Mouse (Mus musculus): ENCODE measurements around the gene Nr1h2.

Gene Nr1h2

GRCm38 (mm10) chr7:44553826-44554225, at the start of gene Nr1h2:
Gene Nr1h2 (minus strand): TSS chr7:44553951.
- DNase-seq (ENCODE audit: low spot score), result peak; percentile 92

- DNase-seq (ENCODE audit: low spot score), result no peak
Observed at GRCm38 (mm10) chr7:44603186-44603855, 49.6 kb upstream of the Nr1h2 start.

- DNase-seq (ENCODE audit: low spot score), result no peak
Observed at GRCm38 (mm10) chr7:44602443-44602842, 48.7 kb upstream of the Nr1h2 start.

GRCm38 (mm10) chr7:44601646-44602045, 47.9 kb upstream of the Nr1h2 start:
- DNase-seq (ENCODE audit: low spot score), result no peak

DNA sequence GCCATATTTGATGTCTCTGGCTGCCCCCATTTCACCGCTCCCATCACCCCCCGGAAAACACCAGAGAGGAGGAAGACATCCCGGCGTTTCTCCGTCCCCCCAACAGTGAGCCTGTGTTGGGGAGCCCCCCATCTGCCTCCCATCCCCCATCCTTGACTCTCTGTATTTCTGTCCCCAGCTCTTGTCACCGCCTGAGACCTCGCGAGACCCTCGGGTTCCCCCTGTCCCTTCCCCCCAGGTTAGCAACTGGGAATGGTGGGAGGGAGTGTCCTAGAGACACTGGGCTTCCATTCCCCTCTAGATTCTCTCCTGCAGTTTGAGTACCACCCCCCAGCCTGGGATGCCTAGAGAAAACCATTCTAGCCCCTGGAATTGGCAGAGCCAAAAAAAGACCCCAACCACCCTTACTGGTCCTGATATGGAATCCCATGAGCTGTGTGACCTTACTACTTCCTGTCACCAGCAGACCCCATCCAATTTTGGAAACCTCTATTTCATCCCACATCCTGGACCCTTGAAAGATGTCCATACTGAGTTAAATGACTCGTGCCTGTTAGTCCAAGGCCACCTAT, 47.0 kb upstream of the Nr1h2 start:
- no peak for DNase-seq (ENCODE audit: low spot score)

- DNase-seq (ENCODE audit: low spot score), result no peak
Observed at GRCm38 (mm10) chr7:44598336-44598735, 44.6 kb upstream of the Nr1h2 start.

GRCm38 (mm10) chr7:44597666-44598065, 43.9 kb upstream of the Nr1h2 start:
- no peak for DNase-seq (ENCODE audit: low spot score)

- no peak for DNase-seq (ENCODE audit: low spot score)
Observed at GRCm38 (mm10) chr7:44596996-44597538, 43.3 kb upstream of the Nr1h2 start.

DNA sequence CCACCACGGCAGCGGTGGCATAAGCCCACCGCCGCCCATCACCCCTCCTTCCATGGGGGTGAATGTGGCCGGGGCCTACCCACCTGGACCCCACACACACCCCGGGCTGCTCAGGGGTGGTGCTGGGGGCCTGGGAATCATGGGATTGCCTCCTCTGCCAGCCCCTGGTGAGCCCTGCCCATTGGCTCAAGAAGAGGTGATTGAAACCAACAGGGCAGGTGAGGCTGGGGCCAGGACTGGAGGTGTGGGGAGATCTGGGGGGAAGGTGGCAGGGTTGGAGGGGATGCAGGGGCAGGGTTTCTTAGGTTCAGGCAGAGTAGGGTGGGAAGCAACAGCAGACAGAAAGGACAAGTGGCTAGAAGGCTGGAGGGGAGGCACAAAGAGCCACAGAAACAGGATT, 42.3 kb upstream of the Nr1h2 start:
- DNase-seq (ENCODE audit: low spot score), result no peak

DNA sequence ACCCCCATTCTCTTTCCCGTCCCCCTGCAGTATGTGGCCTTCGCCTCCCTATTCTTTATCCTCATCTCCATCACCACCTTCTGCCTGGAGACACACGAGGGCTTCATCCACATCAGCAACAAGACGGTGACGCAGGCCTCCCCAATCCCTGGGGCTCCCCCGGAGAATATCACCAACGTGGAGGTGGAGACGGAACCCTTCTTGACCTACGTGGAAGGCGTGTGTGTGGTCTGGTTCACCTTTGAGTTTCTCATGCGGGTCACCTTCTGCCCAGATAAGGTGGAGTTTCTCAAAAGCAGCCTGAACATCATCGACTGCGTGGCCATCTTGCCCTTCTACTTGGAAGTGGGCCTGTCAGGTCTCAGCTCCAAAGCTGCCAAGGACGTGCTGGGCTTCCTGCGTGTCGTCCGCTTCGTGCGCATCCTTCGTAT, 41.4 kb upstream of the Nr1h2 start:
- no peak for DNase-seq (ENCODE audit: low spot score)

- no peak for DNase-seq (ENCODE audit: low spot score)
Observed at GRCm38 (mm10) chr7:44594291-44594690, 40.5 kb upstream of the Nr1h2 start.

- peak; percentile 80 for DNase-seq (ENCODE audit: low spot score)
Observed at GRCm38 (mm10) chr7:44593775-44594174, 40.0 kb upstream of the Nr1h2 start.

DNA sequence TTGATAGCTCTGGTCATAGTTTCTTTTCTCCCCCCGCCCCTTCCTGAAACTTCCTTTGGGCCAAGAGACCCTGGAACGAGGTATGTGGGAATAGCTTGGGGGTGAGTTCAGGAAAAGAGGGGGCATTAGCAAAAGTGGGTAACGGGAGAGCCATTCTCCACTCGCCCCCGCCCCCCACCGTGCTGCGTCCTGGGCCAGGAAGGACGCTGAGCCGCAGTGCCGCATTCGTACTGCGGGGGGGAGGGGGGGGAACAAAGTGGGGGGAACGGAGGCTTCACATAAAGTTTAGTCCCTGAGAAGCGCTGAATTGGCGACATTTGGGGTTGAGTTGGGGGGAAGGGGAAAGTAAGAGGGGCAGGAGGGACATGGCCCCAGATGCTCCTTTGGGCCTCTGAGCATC, 39.3 kb upstream of the Nr1h2 start:
- DNase-seq (ENCODE audit: low spot score), result no peak

GRCm38 (mm10) chr7:44591348-44592116, 37.8 kb upstream of the Nr1h2 start:
- no peak for DNase-seq (ENCODE audit: low spot score)

- peak; percentile 95 for DNase-seq (ENCODE audit: low spot score)
Observed at GRCm38 (mm10) chr7:44590402-44591347, 36.9 kb upstream of the Nr1h2 start, which contains the start of gene Kcnc3. Gene Kcnc3 (plus strand): TSS chr7:44590664.

GRCm38 (mm10) chr7:44589946-44590345, 36.2 kb upstream of the Nr1h2 start:
- DNase-seq (ENCODE audit: low spot score), result no peak

- peak; percentile 80 for DNase-seq (ENCODE audit: low spot score)
Observed at GRCm38 (mm10) chr7:44589149-44589548, 35.4 kb upstream of the Nr1h2 start.

DNA sequence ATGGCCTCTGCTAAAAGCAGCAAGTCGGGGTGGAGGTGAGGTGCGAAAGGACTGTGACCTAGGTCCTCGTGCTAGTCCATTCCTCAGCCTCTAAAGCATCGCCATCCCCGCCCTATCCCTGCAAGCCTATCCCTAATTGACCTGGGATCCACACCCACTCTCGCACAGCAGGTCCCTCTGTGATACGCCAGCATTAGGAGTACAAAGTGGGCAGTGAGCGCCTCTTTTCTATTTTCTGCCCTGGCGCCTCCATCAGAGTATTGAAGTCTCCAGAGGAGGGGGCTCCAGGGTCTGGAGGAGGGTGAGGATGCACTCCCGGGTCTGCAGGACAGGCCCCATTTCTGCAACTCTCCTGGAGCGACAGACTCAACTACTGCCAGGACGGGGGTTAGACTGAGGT, 34.6 kb upstream of the Nr1h2 start:
- no peak for DNase-seq (ENCODE audit: low spot score)

DNA sequence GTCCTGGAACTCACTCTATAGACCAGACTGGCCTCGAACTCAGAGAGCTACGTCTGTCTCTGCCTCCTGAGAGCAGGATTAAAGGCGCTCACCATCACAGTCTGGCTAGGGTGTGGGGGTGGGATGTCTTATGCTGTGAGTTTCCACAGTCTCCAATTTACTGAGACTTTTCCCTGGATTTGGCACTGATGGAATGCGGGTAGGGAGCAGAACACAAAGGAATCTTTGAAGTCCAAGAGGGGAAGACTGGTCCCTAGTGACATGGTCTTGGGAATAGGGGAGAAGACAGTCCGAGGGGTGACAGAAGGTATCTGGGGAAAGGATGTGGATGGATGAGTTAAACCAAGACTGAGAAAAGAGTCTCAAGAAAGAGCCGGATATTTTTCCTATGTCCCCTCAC, 33.9 kb upstream of the Nr1h2 start:
- DNase-seq (ENCODE audit: low spot score), result no peak

- DNase-seq (ENCODE audit: low spot score), result no peak
Observed at GRCm38 (mm10) chr7:44586930-44587329, 33.2 kb upstream of the Nr1h2 start.

GRCm38 (mm10) chr7:44586518-44586917, 32.8 kb upstream of the Nr1h2 start:
- no peak for DNase-seq (ENCODE audit: low spot score)

DNA sequence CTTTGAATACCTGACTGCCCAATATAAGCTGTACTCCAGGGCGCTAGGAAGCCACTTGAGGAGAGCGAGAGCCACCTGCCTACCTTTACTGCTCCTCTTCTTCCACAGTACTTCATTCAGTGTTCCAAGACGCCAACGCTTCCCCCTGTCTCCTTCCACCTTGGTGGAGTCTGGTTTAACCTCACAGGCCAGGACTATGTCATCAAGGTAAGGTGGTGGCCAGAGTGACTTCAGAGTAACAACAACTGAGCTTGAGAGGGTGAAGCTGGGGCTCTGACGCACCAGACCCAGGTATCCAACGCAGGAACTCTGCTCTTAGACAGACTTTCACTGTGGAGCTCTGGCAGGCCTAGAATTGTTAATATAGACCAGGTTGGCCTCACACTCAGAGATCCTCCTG, 31.9 kb upstream of the Nr1h2 start:
- no peak for DNase-seq (ENCODE audit: low spot score)
